ENCODE assay signal across 13 mouse cellular contexts in the genomic region with DNA sequence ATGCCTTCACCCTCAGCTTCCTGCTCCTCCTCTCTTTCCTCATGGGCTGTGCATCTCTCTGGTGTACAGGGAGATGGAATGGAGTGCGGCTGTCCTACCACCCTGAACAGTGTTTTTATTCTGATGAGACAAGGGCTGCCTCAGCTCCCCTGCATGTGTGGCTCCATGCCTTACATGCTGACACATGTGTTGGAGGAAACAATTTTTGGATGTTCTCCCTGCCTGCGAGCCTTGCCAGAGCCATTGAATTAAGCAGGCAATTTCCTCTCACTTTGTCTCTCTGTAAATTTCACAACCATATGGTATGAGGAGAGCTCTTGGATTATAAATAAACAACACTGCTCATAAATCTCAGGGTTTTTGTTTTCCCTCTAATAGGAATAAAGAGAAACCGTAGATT.
A peak's percentile ranks its signal among the peaks of the same experiment; 100 is the strongest.
DNase-seq lines count a peak whose midpoint lies in the region; ATAC-seq and TF ChIP-seq lines count a peak whose summit lies in the region.
"Had no signal": no experiment of that assay in that cellular context is flagged by ENCODE, and none has a peak within 500 bp of the region (broad histone marks: within the 10 kb centered on the region; RNA-seq: fewer than 3 reads in every experiment).

No protein-coding gene starts in this region.

- no peak for TF ChIP-seq CTCF in lung, embryonic 14.5 days (IDR thresholded peaks at IDR 0.05; ENCODE audit: low read depth)
- TF ChIP-seq CTCF in lung, adult 2 months (IDR thresholded peaks at IDR 0.05; ENCODE audit: insufficient read depth, low read length): no peak

- H3K9me3 ChIP-seq in embryonic facial prominence, embryonic 14.5 days (ENCODE audit: control insufficient read depth, low read length): no peaks in the 10 kb centered on the region
- H3K9me3 ChIP-seq in embryonic facial prominence, embryonic 10.5 days: no peaks in the 10 kb centered on the region
- no peaks in the 10 kb centered on the region for H3K9me3 ChIP-seq in lung, embryonic 14.5 days (ENCODE audit: low read depth, low read length)
- H3K9me3 ChIP-seq: midbrain, embryonic 13.5 days had no signal

- 67% methylated on average over 3 of the region's 3 CpGs for WGBS in embryonic facial prominence, embryonic 14.5 days
- 88% methylated on average over 3 of the region's 3 CpGs for WGBS in embryonic facial prominence, embryonic 10.5 days
- WGBS in lung, embryonic 14.5 days: 37% methylated on average over 3 of the region's 3 CpGs
- 52% methylated on average over 3 of the region's 3 CpGs for WGBS in lung, adult 2 months

- DNase-seq in embryonic facial prominence, embryonic 14.5 days (ENCODE audit: low spot score): peak; percentile 17
- DNase-seq in embryonic facial prominence, embryonic 10.5 days (ENCODE audit: low spot score): no peak
- peak; percentile 78 for DNase-seq in lung, embryonic 14.5 days
- no peak for DNase-seq in lung, adult 2 months
- DNase-seq in layer of hippocampus, adult 9-10 months (ENCODE audit: low spot score): peak; percentile 39
- peak; percentile 32 to 44 for DNase-seq in right cerebral cortex, adult 2 months (ENCODE audit: low spot score in 2 of 2)
- DNase-seq in heart, postnatal 4 days: no peak
- DNase-seq in adrenal gland, adult 2 months: no peak
- DNase-seq: gastrocnemius, postnatal 14 days; thymus, postnatal 36 days had no signal

- no peak overlapping the region for H3K4me2 ChIP-seq in embryonic facial prominence, embryonic 14.5 days (ENCODE audit: low read depth, low read length)
- no peak overlapping the region for H3K4me2 ChIP-seq in lung, embryonic 14.5 days
- H3K4me2 ChIP-seq: midbrain, embryonic 13.5 days had no signal

- H3K27me3 ChIP-seq in embryonic facial prominence, embryonic 14.5 days (replicated peaks; ENCODE audit: control insufficient read depth, insufficient read depth, low read length): no peaks in the 10 kb centered on the region
- H3K27me3 ChIP-seq in embryonic facial prominence, embryonic 10.5 days (replicated peaks; ENCODE audit: low read depth, poor library complexity, severe bottlenecking): no peaks in the 10 kb centered on the region
- no peaks in the 10 kb centered on the region for H3K27me3 ChIP-seq in lung, embryonic 14.5 days (ENCODE audit: insufficient read depth, low read length)
- H3K27me3 ChIP-seq: midbrain, embryonic 13.5 days had no signal

- H3K4me3 ChIP-seq in embryonic facial prominence, embryonic 14.5 days (ENCODE audit: low read depth, low read length): no peak overlapping the region
- H3K4me3 ChIP-seq in embryonic facial prominence, embryonic 10.5 days: no peak overlapping the region
- H3K4me3 ChIP-seq in lung, embryonic 14.5 days (ENCODE audit: low read depth, low read length): no peak overlapping the region
- H3K4me3 ChIP-seq in lung, adult 2 months (replicated peaks; ENCODE audit: extremely low read depth, low read depth, low read length): no peak overlapping the region
- H3K4me3 ChIP-seq: midbrain, embryonic 13.5 days had no signal

- H3K27ac ChIP-seq in embryonic facial prominence, embryonic 14.5 days (replicated peaks; ENCODE audit: low read depth, low read length): no peak overlapping the region
- no peak overlapping the region for H3K27ac ChIP-seq in embryonic facial prominence, embryonic 10.5 days (replicated peaks)
- no peak overlapping the region for H3K27ac ChIP-seq in lung, embryonic 14.5 days (ENCODE audit: low read depth)
- H3K27ac ChIP-seq: liver, embryonic 14.5 days; midbrain, embryonic 13.5 days had no signal

- no peaks in the 10 kb centered on the region for H3K36me3 ChIP-seq in embryonic facial prominence, embryonic 14.5 days (ENCODE audit: control insufficient read depth, insufficient read depth, low read length)
- H3K36me3 ChIP-seq in embryonic facial prominence, embryonic 10.5 days (replicated peaks): no peaks in the 10 kb centered on the region
- no peaks in the 10 kb centered on the region for H3K36me3 ChIP-seq in lung, embryonic 14.5 days (ENCODE audit: insufficient read depth)
- H3K36me3 ChIP-seq: midbrain, embryonic 13.5 days had no signal

- no peak for ATAC-seq in embryonic facial prominence, embryonic 14.5 days (ENCODE audit: low read depth)
- ATAC-seq in lung, embryonic 14.5 days (ENCODE audit: insufficient read depth): peak; percentile 87
- ATAC-seq: inflammation-experienced regulatory T-cells, adult 6 months; midbrain, embryonic 13.5 days had no signal

- no peaks in the 10 kb centered on the region for H3K4me1 ChIP-seq in embryonic facial prominence, embryonic 14.5 days (ENCODE audit: control insufficient read depth, insufficient read depth, low read length)
- H3K4me1 ChIP-seq in embryonic facial prominence, embryonic 10.5 days: no peaks in the 10 kb centered on the region
- no peaks in the 10 kb centered on the region for H3K4me1 ChIP-seq in lung, embryonic 14.5 days (ENCODE audit: insufficient read depth)
- no peaks in the 10 kb centered on the region for H3K4me1 ChIP-seq in lung, adult 2 months (ENCODE audit: control insufficient read depth, insufficient read depth, low read length)
- H3K4me1 ChIP-seq: midbrain, embryonic 13.5 days had no signal

- no peak for TF ChIP-seq POLR2A in lung, adult 2 months (IDR thresholded peaks at IDR 0.05; ENCODE audit: borderline replicate concordance, extremely low read depth, low read depth, low read length)

- no peak overlapping the region for H3K9ac ChIP-seq in embryonic facial prominence, embryonic 14.5 days (ENCODE audit: low read depth, low read length)
- H3K9ac ChIP-seq in lung, embryonic 14.5 days: no peak overlapping the region
- H3K9ac ChIP-seq: liver, embryonic 14.5 days; midbrain, embryonic 13.5 days had no signal

Comparison
In these comparisons a context has a peak if more than half of its experiments do, and no peak if none do; other contexts are left out.
1. DNase-seq: peak in embryonic facial prominence, embryonic 14.5 days (single experiment), lung, embryonic 14.5 days (single experiment), layer of hippocampus, adult 9-10 months (single experiment) and right cerebral cortex, adult 2 months (2 of 2); none in embryonic facial prominence, embryonic 10.5 days (single experiment), lung, adult 2 months (single experiment), heart, postnatal 4 days (single experiment) and adrenal gland, adult 2 months (single experiment).